Mouse (Mus musculus): ENCODE results near the gene Ccdc141. TPM values are rescaled to one million over a fixed set of nuclear protein-coding genes. Genes with fewer than 3 reads are reported as not detected.

Gene Ccdc141
- polyA plus RNA-seq (2017; shearing (Covaris generic)), result 1 to 10 TPM; 2.4 to 3.1 TPM

DNA sequence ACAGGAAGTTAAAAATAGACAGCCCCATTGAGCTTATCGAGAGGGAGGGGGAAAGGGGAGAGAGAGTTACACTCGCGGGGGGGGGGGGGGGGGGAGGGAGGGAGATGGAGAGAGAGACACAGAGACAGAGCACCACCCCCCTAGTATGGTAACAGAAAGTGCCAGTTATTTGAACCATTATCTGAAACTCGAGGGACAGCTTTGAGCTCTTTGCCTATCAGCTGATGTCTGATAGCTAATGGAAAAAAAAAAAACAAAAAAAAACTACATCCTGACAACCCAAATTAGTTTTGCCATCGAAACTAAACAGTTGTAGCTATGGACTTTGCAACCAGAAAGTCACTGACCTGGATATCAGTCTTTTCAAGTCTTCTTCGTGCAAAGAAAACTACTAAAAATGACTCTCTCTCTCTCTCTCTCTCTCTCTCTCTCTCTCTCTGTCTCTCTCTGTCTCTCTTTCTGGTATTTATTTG is at the start of gene Ccdc141:
TSS of gene Ccdc141 (minus strand) at position 4 of the 473 bp plus-strand sequence.

DNA sequence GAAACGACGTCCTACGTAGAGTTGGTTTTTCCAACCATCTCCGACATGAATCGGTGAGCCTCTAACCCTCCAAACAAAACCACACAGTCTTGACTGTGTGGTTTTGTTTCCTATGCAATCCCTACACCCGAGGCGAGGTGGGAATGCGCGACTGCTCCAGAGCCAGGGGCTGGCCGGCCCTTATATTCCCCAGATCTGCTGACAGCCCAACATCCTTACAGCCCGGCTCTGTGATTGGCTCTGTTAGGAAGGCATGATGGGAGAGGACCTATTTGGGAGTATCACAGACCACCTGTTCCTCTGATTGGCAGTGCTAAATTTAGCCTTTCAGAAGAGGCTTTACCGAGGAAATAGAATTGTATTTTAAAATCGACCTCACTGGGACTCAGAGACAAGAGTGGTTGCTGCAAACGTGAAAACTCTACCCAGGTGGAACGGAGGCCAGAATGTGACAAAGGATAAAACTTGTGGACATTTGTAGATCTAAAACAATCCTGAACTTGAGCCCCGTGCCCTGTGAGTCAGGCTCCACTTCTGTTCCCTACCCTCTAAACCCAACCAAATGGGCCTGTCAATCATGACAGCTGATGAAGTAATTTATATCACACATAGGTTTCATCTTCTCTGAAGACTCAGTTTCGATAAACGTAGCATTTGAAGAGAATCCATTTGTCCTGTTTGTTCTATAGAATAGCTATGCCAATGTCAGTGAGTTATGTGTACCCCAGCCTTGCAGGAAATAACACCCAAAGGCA is 187.9 kb downstream of the Ccdc141 start, which contains the start of gene Ttn:
TSS of gene Ttn (minus strand) at position 157 of the 755 bp plus-strand sequence.

Other genes starting within 250 kb of the Ccdc141 start
- 1 to 10 TPM; 2.0 to 7.5 TPM for gene Ttn, start 188.1 kb downstream of the Ccdc141 start, polyA plus RNA-seq (2017; shearing (Covaris generic))
- gene Sestd1, start 110.0 kb upstream of the Ccdc141 start, polyA plus RNA-seq (2017; shearing (Covaris generic)), result 1 to 10 TPM in 1 of 2 experiments, under 1 TPM in 1; 0.58 to 1.2 TPM

All from inflammation-experienced regulatory T-cells (primary cell).